Mouse (Mus musculus) retina, embryonic 14.5 days (tissue): ENCODE results near the gene Tmem26.
A peak's percentile ranks its signal among the peaks of the same experiment; 100 is the strongest.

ENCODE experiments used
- DNase-seq: peaks from one replicate; pipeline ENCODE4 v3.0.0-alpha.2; 2015; ENCODE audit warnings: low spot score

Tmem26 gene

DNA sequence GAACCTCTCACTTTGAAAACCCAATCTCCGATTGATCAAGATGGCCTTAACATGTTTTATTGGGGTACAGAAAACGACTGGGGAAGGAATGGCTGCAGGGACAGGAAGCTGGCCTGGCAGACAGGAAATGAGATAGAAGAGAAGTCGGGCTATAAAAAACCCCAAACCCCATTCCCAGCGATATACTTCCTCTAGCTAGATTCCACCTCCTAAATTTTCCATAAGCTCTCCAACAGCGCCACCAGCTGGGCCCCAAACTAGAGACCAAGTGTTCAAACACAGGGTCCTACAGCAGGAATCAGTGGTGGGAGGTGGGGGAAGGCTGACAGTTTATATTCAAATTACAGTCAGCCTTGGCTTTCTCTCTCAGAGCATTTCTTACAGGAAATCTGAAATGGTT lies 35.8 kb downstream of the Tmem26 start:
- peak; percentile 5 for DNase-seq

DNA sequence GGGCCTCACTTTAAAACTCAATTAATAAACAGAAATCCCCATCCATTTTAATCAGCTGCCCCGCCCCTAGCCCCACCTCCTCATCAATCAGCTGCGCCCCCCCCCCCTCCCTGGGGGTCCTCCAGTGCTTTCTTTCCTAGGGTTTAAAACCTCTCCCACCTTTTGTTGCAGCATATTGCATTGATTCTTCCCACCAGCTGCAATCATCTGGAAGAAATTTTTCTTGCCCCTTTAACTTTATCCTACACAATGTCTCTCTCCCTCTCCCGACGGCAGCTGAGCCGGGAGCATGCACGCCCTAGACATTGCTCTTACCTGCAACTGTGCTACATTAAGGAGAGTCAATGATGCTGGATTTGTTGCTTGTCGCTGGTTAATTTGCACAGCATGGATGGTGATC lies 36.3 kb downstream of the Tmem26 start:
- no peak for DNase-seq

DNA sequence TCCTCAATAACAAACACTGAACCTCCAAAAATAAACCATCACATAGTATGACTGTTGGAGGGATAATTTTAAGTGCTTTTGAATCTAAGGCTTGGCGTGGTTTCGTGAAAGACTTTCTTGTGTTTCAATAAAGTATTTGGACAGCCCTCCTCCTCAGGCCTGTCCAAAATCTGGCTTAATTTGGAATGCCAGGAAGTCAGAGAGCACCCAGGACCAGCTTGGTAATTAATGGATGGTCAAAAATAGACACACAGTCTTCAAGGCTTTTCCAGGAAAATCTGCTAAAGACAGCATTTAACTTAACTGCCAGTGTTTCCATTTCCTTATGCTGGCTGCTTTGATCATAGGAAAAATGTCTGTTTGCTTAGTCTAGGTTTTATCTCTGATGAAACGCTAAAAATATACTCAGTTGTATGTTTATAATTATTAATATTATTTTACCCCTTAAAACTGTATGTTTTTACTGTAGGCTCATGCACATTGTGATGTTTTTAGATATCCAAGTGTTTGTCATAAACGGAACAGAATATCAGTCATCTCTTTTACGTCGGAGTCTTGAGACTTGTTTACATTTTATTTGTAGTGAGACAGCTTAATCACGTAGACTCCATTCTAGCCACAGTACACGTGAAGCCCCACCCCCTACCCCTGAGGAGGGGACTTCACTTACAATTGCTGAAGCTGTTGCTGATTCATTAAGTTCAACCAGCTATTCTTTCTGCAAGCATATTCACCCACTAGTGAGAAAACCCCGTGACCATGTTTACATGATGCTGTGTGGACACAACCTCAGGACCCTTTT lies 57.8 kb downstream of the Tmem26 start:
- no peak for DNase-seq

DNA sequence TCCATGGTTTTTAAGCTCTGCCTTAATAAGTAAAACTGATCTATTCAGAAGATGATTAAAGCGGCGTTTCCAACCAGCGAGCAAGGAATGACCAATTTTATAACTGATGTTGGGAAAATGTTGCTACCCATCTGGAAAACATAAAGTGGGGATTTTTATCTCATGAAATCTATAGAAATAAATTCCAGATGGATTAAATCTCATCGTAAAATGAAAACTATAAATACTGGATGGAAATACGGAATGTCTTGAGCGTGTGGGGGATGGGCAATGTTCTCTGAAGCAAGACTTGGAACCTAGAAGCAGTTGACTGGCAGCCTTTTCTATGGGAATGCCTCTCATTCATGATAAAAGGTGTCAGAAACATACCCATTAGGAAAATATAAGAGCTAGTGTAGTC lies 59.3 kb downstream of the Tmem26 start:
- DNase-seq, result no peak

DNA sequence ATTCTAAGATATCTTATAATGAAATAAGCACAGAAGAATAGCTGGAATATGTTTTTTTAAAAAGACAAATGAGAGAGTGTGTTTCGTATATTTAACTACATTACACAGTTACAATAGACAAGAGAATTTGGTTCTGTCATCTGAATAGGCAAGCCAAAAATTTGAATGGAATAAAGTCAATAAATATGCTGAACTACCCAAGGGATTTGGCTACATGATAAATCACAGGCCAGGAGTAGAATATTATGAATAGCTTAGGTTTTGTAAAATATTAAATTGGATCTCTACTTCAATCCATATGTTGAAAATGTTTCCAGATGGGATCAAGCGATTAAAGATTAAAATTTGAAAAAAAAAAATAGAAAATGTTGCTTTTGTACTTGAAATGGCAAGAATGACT lies 60.4 kb downstream of the Tmem26 start:
- no peak for DNase-seq

DNA sequence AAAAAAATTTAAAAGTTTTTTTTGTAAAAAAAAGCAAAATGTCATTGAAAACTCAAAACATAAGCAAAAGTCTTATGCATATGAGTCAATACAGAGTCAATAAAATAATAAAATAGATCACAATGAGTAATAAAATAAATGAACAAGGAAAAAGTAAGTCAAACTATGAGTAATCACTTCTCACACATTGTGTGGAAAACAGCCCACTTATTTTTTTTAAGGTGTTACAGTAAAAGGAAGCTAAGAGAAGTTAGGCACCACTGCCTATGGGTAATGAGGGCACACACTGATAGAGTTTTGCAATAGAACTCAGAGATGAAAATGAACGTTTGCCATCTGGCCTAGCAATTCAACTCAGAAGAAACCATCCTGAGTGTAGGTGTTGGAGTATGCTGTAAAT lies 61.0 kb downstream of the Tmem26 start:
- DNase-seq, result no peak

DNA sequence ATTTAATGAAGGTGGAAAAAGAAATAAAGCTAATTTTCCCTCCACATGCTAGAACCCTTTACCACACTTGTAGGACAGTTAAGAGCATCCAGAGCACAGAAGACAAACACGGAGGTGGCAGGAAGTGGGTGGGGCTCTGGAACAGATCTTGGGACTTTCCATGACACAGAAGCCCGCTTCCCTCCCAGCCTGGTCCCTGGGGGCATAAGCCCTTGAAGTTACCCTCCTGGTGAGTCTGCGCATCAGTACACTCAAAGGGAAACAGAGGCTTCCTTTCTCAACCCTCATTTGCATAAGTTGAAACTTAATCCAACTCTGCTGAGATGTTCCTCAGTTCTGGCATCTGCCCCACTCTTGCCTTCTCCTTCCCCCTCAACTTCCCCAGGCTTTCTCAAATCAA lies 72.0 kb downstream of the Tmem26 start:
- no peak for DNase-seq

DNA sequence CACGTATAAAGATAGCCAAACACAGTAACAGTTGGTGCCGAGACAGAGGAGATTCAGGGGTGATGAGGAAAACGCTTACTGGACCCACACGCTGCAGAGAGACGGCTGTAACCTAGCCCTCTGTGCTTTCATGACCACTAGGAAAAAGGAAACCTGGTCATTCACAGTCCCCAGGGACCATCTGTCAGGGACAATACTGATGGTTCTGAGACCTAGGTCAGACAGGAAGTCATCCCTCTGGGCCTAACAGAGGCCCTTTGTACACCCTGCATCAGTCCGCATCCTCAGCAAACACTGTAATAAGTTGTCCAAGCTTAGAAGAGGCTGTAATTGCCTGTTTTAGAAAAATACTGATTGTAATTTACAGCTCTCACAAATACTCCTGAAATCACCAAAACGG lies 76.4 kb downstream of the Tmem26 start:
- peak; percentile 17 for DNase-seq

DNA sequence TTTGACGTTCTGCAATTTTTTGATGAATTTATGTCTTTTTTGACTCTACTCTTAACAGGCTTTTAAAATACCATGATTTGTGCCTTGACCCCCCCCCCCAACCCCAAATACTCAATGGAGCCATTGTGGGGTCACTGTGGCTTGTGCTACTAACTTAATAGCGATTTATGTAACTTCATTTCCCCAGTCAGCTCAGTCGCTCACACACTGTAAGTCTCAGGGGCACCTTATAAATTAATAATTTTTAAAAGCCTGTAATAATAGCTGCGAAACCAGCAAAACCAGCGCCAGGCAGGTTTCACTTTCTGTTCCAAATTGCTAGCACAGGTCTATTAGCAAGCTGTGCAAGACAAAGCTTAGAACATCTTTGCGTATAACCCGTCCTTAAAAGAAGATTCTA lies 76.9 kb downstream of the Tmem26 start:
- peak; percentile 32 for DNase-seq

DNA sequence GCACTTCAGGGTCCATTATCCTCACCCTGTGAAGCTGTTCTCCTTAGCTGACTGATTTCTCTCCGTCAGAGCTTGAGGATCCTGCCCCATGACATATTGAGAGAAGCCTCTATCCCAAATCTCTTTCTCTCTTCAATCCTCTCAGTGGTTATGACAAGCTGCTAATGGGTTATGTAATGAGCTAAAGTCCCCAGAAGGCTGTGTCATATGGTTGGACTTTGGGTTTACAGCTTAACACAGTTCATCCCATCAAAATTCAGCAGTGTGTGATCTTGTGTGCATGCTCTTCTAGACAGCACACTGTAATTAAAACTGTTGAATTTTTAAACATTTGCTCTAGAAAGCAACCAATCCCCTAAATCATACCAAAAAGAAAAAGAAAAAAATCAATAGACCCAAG lies 82.9 kb downstream of the Tmem26 start:
- peak; percentile 21 for DNase-seq

DNA sequence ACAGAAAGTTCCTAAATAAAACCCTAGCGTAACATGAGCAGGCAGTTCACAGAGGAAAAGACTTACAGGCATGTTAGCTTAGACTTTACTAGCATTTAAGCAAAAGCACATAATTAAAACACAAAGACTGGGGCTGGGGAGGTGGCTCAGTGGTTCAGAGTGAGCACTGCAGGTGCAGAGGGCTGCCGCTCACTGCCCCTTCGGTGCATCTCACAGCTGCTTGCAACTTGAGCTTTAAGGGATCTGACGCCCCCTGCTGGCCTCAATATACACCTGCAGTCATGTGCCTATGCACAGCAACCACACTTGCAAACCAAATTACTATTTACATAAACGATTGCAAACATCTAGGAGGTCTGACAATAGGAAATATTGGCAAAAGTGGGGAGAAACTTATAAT lies 87.5 kb downstream of the Tmem26 start:
- DNase-seq, result no peak

DNA sequence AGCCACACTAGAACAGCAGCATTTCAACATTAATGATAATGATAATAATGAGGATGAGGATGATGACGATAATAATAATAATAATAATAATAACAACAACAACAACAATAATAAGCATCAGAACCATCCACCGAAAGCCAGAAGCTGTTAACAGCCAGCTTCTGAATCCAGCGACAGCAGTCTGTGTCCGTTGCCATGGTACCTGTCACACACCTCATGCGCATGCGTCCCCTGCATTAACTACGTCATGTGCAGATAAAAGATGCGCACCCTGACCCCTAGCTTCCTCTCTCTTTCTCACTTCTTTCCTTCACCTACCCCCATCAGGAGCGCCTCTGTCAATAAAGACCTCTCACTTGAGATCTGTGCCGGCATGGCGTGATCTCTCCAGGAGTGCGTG lies 89.3 kb downstream of the Tmem26 start:
- DNase-seq, result no peak

DNA sequence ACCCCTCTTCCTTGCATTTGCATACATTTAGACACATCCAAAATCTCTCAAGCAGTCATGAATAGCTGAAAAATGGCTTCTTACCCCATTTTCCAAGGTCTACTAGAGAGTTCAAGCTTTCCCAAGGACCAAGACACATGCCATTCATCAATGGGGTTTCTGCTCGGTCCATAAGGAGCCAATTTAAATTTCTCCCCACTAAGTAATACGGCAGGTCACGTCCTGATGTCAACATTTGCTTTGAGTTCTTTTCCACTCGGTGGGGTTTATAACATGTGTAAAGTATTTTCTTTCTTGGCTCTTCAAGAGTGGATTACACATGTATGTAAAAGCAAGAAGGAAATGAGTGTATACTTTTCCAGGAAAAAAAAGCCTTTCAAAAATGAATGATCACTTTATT lies 93.8 kb downstream of the Tmem26 start:
- no peak for DNase-seq

DNA sequence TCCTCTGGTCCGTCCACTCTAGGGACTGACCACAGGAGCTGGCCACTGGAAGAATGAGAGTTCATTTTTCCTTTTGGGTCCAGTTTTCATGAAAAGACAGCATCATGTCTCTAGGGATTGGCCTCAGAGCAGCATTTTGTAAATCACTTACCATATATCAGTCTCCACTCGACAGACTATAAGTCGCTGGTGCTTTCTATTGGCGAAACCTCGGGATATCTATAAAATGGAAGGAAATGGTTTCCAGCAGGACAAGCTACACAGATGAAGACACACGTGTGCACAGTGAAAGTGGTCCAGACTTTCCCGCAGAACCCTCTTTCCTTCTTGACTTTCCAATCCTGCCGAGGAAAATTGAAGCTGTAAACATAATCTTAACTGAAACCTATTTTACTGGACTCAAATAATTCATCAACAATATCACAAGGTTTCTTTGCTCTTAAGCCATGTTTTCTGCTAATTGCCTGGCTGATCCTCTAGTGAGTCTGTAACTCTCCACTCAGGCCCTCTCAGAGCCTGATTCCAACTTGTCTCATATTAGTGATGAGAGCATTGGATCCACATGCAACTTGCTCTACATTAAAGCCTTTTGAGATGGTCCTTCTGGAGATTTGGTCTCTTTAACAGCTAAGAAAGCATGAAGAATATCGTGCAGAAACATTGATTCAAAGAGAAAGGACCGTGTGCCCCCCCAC lies 94.8 kb downstream of the Tmem26 start:
- no peak for DNase-seq

DNA sequence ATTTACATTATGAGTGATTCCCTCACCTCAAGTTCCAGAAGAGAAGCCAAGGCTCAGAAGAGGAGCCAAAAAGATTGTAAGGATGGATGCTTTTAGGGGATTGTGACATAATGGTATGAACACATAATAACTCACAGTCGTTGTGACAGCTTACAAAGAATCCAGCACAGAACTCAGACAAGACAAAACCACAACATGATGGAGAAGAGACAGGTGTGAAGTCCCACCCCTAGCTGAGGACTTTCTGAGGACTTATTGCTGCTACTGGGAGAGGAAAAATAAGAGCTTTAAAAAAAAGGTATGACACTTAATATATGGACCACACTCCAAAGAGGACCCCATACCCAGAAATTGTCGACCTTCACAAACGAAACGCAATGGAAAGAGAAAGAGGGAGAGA lies 101.1 kb downstream of the Tmem26 start:
- DNase-seq, result no peak
